Mouse (Mus musculus): ENCODE data around the gene Lpcat1. TPM values are rescaled to one million over a fixed set of nuclear protein-coding genes. Genes with fewer than 3 reads are reported as not detected.

The Lpcat1 gene
- total RNA-seq, 1 experiment, result 105 TPM

- Histone ChIP-seq H3K36me3 (ENCODE audit: control insufficient read depth, insufficient read depth, low read length, poor library complexity, severe bottlenecking) (no peaks in the 10 kb centered on the region), H3K9ac (ENCODE audit: insufficient read depth, low read depth, low read length, poor library complexity, severe bottlenecking) (no peak overlapping the region), H3K4me3 (ENCODE audit: insufficient read depth in 1 of 2, low read depth in 1 of 2, low read length in 2 of 2, poor library complexity in 1 of 2, severe bottlenecking in 1 of 2) (no peak overlapping the region), H3K9me3 (ENCODE audit: control insufficient read depth, insufficient read depth, low read depth, low read length) (no peaks in the 10 kb centered on the region), H3K4me1 (ENCODE audit: control insufficient read depth in 2 of 2, insufficient read depth in 2 of 2, low read length in 2 of 2, poor library complexity in 1 of 2) (no peaks in the 10 kb centered on the region), H3K27ac (ENCODE audit: insufficient read depth, low read depth, low read length, poor library complexity, severe bottlenecking) (no peak overlapping the region)
- in situ Hi-C loops (cut with MboI; ENCODE audit: low sequenced_read_pairs in 2 of 2, unreplicated experiment in 2 of 2), result no loop called here
- DNase-seq (ENCODE audit: low read depth, low spot score), result no peak
- TF ChIP-seq CHD2 (IDR thresholded peaks at IDR 0.05; ENCODE audit: low read depth, low read length) (no peak), HCFC1 (IDR thresholded peaks at IDR 0.05; ENCODE audit: borderline replicate concordance, insufficient read depth, low read length) (no peak), ZNF384 (IDR thresholded peaks at IDR 0.05; ENCODE audit: low read depth, low read length) (no peak), ZC3H11A (IDR thresholded peaks at IDR 0.05; ENCODE audit: borderline replicate concordance, low read depth, low read length) (no peak), MAFK (IDR thresholded peaks at IDR 0.05; ENCODE audit: insufficient read depth, low read depth, low read length) (no peak)
Observed at GRCm38 (mm10) chr13:73443093-73443821, 23.7 kb upstream of the Lpcat1 start.

GRCm38 (mm10) chr13:73445087-73445486 lies 21.9 kb upstream of the Lpcat1 start:
- Histone ChIP-seq H3K9ac (ENCODE audit: insufficient read depth, low read depth, low read length, poor library complexity, severe bottlenecking) (no peak overlapping the region), H3K9me3 (ENCODE audit: control insufficient read depth, insufficient read depth, low read depth, low read length) (no peaks in the 10 kb centered on the region), H3K4me1 (ENCODE audit: control insufficient read depth in 2 of 2, insufficient read depth in 2 of 2, low read length in 2 of 2, poor library complexity in 1 of 2) (no peaks in the 10 kb centered on the region), H3K4me3 (ENCODE audit: insufficient read depth in 1 of 2, low read depth in 1 of 2, low read length in 2 of 2, poor library complexity in 1 of 2, severe bottlenecking in 1 of 2) (no peak overlapping the region), H3K27ac (ENCODE audit: insufficient read depth, low read depth, low read length, poor library complexity, severe bottlenecking) (no peak overlapping the region), H3K36me3 (ENCODE audit: control insufficient read depth, insufficient read depth, low read length, poor library complexity, severe bottlenecking) (no peaks in the 10 kb centered on the region)
- no peak for DNase-seq (ENCODE audit: low read depth, low spot score)
- in situ Hi-C loops (cut with MboI; ENCODE audit: low sequenced_read_pairs in 2 of 2, unreplicated experiment in 2 of 2), result no loop called here
- no peak for TF ChIP-seq ZC3H11A (IDR thresholded peaks at IDR 0.05; ENCODE audit: borderline replicate concordance, low read depth, low read length)
- TF ChIP-seq ZNF384 (IDR thresholded peaks at IDR 0.05; ENCODE audit: low read depth, low read length), result no peak

- Histone ChIP-seq H3K4me3 (ENCODE audit: insufficient read depth in 1 of 2, low read depth in 1 of 2, low read length in 2 of 2, poor library complexity in 1 of 2, severe bottlenecking in 1 of 2) (no peak overlapping the region), H3K9me3 (ENCODE audit: control insufficient read depth, insufficient read depth, low read depth, low read length) (no peaks in the 10 kb centered on the region), H3K36me3 (ENCODE audit: control insufficient read depth, insufficient read depth, low read length, poor library complexity, severe bottlenecking) (no peaks in the 10 kb centered on the region), H3K27ac (ENCODE audit: insufficient read depth, low read depth, low read length, poor library complexity, severe bottlenecking) (no peak overlapping the region), H3K9ac (ENCODE audit: insufficient read depth, low read depth, low read length, poor library complexity, severe bottlenecking) (no peak overlapping the region), H3K4me1 (ENCODE audit: control insufficient read depth in 2 of 2, insufficient read depth in 2 of 2, low read length in 2 of 2, poor library complexity in 1 of 2) (no peaks in the 10 kb centered on the region)
- DNase-seq (ENCODE audit: low read depth, low spot score), result no peak
- in situ Hi-C loops (cut with MboI; ENCODE audit: low sequenced_read_pairs in 2 of 2, unreplicated experiment in 2 of 2), result no loop called here
- TF ChIP-seq ZC3H11A (IDR thresholded peaks at IDR 0.05; ENCODE audit: borderline replicate concordance, low read depth, low read length) (no peak), ZNF384 (IDR thresholded peaks at IDR 0.05; ENCODE audit: low read depth, low read length) (no peak)
Observed at GRCm38 (mm10) chr13:73446076-73446475, 20.9 kb upstream of the Lpcat1 start.

- Histone ChIP-seq H3K36me3 (ENCODE audit: control insufficient read depth, insufficient read depth, low read length, poor library complexity, severe bottlenecking) (no peaks in the 10 kb centered on the region), H3K27ac (ENCODE audit: insufficient read depth, low read depth, low read length, poor library complexity, severe bottlenecking) (no peak overlapping the region), H3K9me3 (ENCODE audit: control insufficient read depth, insufficient read depth, low read depth, low read length) (no peaks in the 10 kb centered on the region), H3K4me1 (ENCODE audit: control insufficient read depth in 2 of 2, insufficient read depth in 2 of 2, low read length in 2 of 2, poor library complexity in 1 of 2) (no peaks in the 10 kb centered on the region), H3K4me3 (ENCODE audit: insufficient read depth in 1 of 2, low read depth in 1 of 2, low read length in 2 of 2, poor library complexity in 1 of 2, severe bottlenecking in 1 of 2) (no peak overlapping the region), H3K9ac (ENCODE audit: insufficient read depth, low read depth, low read length, poor library complexity, severe bottlenecking) (no peak overlapping the region)
- TF ChIP-seq HCFC1 (IDR thresholded peaks at IDR 0.05; ENCODE audit: borderline replicate concordance, insufficient read depth, low read length) (no peak), CHD2 (IDR thresholded peaks at IDR 0.05; ENCODE audit: low read depth, low read length) (no peak), MAFK (IDR thresholded peaks at IDR 0.05; ENCODE audit: insufficient read depth, low read depth, low read length) (no peak), ZC3H11A (IDR thresholded peaks at IDR 0.05; ENCODE audit: borderline replicate concordance, low read depth, low read length) (no peak), ZNF384 (IDR thresholded peaks at IDR 0.05; ENCODE audit: low read depth, low read length) (no peak)
- DNase-seq (ENCODE audit: low read depth, low spot score), result no peak
- in situ Hi-C loops (cut with MboI; ENCODE audit: low sequenced_read_pairs in 2 of 2, unreplicated experiment in 2 of 2), result no loop called here
Observed at GRCm38 (mm10) chr13:73446494-73446893, 20.5 kb upstream of the Lpcat1 start.

- in situ Hi-C loops (cut with MboI; ENCODE audit: low sequenced_read_pairs in 2 of 2, unreplicated experiment in 2 of 2), result no loop called here
- no peak for DNase-seq (ENCODE audit: low read depth, low spot score)
- Histone ChIP-seq H3K36me3 (ENCODE audit: control insufficient read depth, insufficient read depth, low read length, poor library complexity, severe bottlenecking) (no peaks in the 10 kb centered on the region), H3K4me1 (ENCODE audit: control insufficient read depth in 2 of 2, insufficient read depth in 2 of 2, low read length in 2 of 2, poor library complexity in 1 of 2) (no peaks in the 10 kb centered on the region), H3K9ac (ENCODE audit: insufficient read depth, low read depth, low read length, poor library complexity, severe bottlenecking) (no peak overlapping the region), H3K9me3 (ENCODE audit: control insufficient read depth, insufficient read depth, low read depth, low read length) (no peaks in the 10 kb centered on the region), H3K27ac (ENCODE audit: insufficient read depth, low read depth, low read length, poor library complexity, severe bottlenecking) (no peak overlapping the region), H3K4me3 (ENCODE audit: insufficient read depth in 1 of 2, low read depth in 1 of 2, low read length in 2 of 2, poor library complexity in 1 of 2, severe bottlenecking in 1 of 2) (no peak overlapping the region)
- TF ChIP-seq MAFK (IDR thresholded peaks at IDR 0.05; ENCODE audit: insufficient read depth, low read depth, low read length), result no peak
- TF ChIP-seq ZC3H11A (IDR thresholded peaks at IDR 0.05; ENCODE audit: borderline replicate concordance, low read depth, low read length), result no peak
- no peak for TF ChIP-seq ZNF384 (IDR thresholded peaks at IDR 0.05; ENCODE audit: low read depth, low read length)
- no peak for TF ChIP-seq CHD2 (IDR thresholded peaks at IDR 0.05; ENCODE audit: low read depth, low read length)
- TF ChIP-seq HCFC1 (IDR thresholded peaks at IDR 0.05; ENCODE audit: borderline replicate concordance, insufficient read depth, low read length), result no peak
Observed at GRCm38 (mm10) chr13:73446943-73447342, 20.1 kb upstream of the Lpcat1 start.

Measured in ES-E14 (cell line).